Mouse (Mus musculus) brown adipose tissue, adult 24 weeks (tissue): ENCODE data around the gene Gnas. TPM values are rescaled to one million over a fixed set of nuclear protein-coding genes. Genes with fewer than 3 reads are reported as not detected.
"Not testable (repeated sequence)": the region's sequence is repeated elsewhere in the genome, so short reads cannot be mapped to it uniquely, and the experiment has no call there.

Experiments
- H3K27ac ChIP-seq: fragments of 200-500 bp; replicated peaks from 2 replicates; pipeline ENCODE4 v1.5.1; 2012; ENCODE audit warnings: low read depth, mild to moderate bottlenecking, low read length
- H3K4me1 ChIP-seq: fragments of 200-500 bp; 2 replicates; pipeline ENCODE4 v1.6.1; 2012; ENCODE audit warnings: low read length, mixed read lengths; ENCODE audit not compliant: control insufficient read depth, insufficient read depth, insufficient read length
- H3K4me3 ChIP-seq: fragments of 200-500 bp; 2 replicates; pipeline ENCODE4 v1.5.1; 2012; ENCODE audit warnings: low read depth, mild to moderate bottlenecking, low read length, moderate library complexity; ENCODE audit not compliant: insufficient read depth
- polyA plus RNA-seq: library from polyadenylated mRNA; stranded (reverse); fragments of >200 nt; gene quantifications from 2 replicates; pipeline ENCODE4 v1.2.4, GENCODE M21; 2012; ENCODE audit not compliant: missing spikeins, insufficient read depth, insufficient read length

The Gnas gene
- polyA plus RNA-seq, 1 experiment: 2,899 TPM

GRCm38 (mm10) chr2:174344003-174344655, 60.0 kb downstream of the Gnas start:
- H3K27ac ChIP-seq: peak overlapping the region; percentile 89
- H3K4me1 ChIP-seq: peaks cover 34% of the 10 kb centered on the region
- peak overlapping the region; percentile 29 for H3K4me3 ChIP-seq

GRCm38 (mm10) chr2:174344996-174345395, 60.9 kb downstream of the Gnas start:
- Histone ChIP-seq H3K4me1 (peaks cover 34% of the 10 kb centered on the region), H3K4me3 (no peak overlapping the region), H3K27ac (peak overlapping the region; percentile 66)

DNA sequence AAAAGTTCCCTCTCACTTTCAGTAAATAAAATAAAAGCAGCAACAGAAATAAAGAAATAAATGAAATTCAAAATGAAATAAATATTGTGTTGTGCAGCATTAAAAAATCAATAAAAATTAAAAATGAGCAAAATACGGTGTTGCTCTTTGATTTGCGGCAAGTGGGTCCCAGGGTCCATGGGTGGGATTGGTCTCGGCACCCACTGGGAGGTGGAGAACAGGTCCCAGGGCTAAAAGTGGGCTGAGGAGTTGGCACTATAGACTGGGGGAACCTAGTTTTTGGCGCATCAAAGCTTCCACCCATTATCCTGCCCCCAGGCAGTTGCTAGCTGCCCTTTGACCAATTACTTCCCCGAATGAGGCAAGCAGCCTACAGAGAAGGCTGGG, 62.5 kb downstream of the Gnas start, which contains the start of gene Gm20721:
Gm20721 (minus strand) TSS at position 101 of the 387 bp plus-strand sequence.
- Histone ChIP-seq H3K4me3 (no peak within 1 kb of the TSS), H3K4me1 (peaks cover 23% of the 10 kb centered on the region), H3K27ac (peak within 1 kb of the TSS; percentile 66)

- not testable (repeated sequence) for H3K4me3 ChIP-seq, H3K27ac ChIP-seq
- H3K4me1 ChIP-seq: peaks cover 19% of the 10 kb centered on the region
Observed at GRCm38 (mm10) chr2:174346999-174347668, 63.0 kb downstream of the Gnas start.

GRCm38 (mm10) chr2:174358516-174358915, 74.4 kb downstream of the Gnas start:
- H3K4me3 ChIP-seq: no peak overlapping the region
- H3K27ac ChIP-seq: no peak overlapping the region
- H3K4me1 ChIP-seq: no peaks in the 10 kb centered on the region

DNA sequence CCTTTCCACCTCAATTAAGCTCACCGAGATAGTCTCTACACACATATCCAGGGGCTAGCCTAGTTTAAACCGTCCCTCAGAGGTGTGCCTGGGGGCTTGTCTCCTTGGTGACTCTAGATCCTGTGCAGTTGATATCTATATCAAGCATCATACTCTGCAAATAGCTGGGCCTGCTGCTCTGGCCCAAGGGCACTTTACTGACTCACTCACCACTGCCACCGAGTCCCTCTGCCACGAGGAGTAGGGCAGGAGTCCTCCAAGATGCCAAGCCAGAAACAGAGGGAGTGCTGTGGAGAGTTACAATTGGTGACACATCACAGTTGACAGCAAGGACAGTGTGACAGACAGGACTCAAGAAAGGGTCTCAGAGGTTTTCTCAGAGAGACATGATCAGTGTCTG, 75.5 kb downstream of the Gnas start:
- H3K27ac ChIP-seq: no peak overlapping the region
- no peaks in the 10 kb centered on the region for H3K4me1 ChIP-seq
- H3K4me3 ChIP-seq: no peak overlapping the region

- no peaks in the 10 kb centered on the region for H3K4me1 ChIP-seq
- no peak overlapping the region for H3K4me3 ChIP-seq
- no peak overlapping the region for H3K27ac ChIP-seq
Observed at GRCm38 (mm10) chr2:174366571-174366970, 82.5 kb downstream of the Gnas start.

DNA sequence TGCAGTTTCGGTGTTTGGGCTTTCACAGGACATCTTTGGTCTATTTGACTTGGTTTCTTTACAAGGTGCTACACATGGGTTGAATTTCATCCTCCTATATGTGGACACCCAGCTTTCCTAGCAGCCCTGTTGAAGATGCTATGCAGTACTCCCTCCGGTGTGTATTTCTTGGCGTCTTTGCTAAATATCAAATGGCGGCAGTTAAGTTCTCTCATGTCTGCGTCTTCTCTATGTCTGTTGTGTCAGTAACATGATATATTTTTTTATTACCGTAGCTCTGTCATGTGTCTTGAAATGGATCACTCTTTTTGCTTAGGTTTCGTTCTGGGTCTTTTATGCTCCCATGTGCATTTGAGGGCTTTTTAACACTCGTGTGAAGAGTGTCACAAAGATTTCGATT, 96.9 kb downstream of the Gnas start:
- Histone ChIP-seq H3K27ac (no peak overlapping the region), H3K4me1 (no peaks in the 10 kb centered on the region), H3K4me3 (no peak overlapping the region)

- Histone ChIP-seq H3K4me3 (no peak overlapping the region), H3K27ac (no peak overlapping the region), H3K4me1 (0 out of 2 replicates have a peak, but pooled peaks cover 2% of the 10 kb centered on the region)
Observed at GRCm38 (mm10) chr2:174391936-174392335, 107.8 kb downstream of the Gnas start.

GRCm38 (mm10) chr2:174392554-174392953, 108.4 kb downstream of the Gnas start:
- Histone ChIP-seq H3K4me1 (0 out of 2 replicates have a peak, but pooled peaks cover 2% of the 10 kb centered on the region), H3K4me3 (no peak overlapping the region), H3K27ac (no peak overlapping the region)

GRCm38 (mm10) chr2:174393383-174393782, 109.3 kb downstream of the Gnas start:
- 0 out of 2 replicates have a peak, but pooled peaks cover 2% of the 10 kb centered on the region for H3K4me1 ChIP-seq
- no peak overlapping the region for H3K27ac ChIP-seq

More at GRCm38 (mm10) chr2:174393383-174393782, 109.3 kb downstream of the Gnas start:
- no peak overlapping the region for H3K4me3 ChIP-seq

Other genes with a start within 250 kb of the Gnas start
- 17.9 and 20.2 TPM in 2 replicates for gene Stx16, start 208.0 kb upstream of the Gnas start, polyA plus RNA-seq
- gene Npepl1, start 174.0 kb upstream of the Gnas start, polyA plus RNA-seq: 53.2 and 53.4 TPM in 2 replicates
- 15.6 and 22.2 TPM in 2 replicates for gene Gm20721, start 62.4 kb downstream of the Gnas start, polyA plus RNA-seq
- 19.5 and 27.0 TPM in 2 replicates for gene Nelfcd, start 131.5 kb downstream of the Gnas start, polyA plus RNA-seq
- 155 and 162 TPM in 2 replicates for gene Ctsz, start 154.7 kb downstream of the Gnas start, polyA plus RNA-seq
- not detected in 2 replicates for gene Tubb1, start 166.4 kb downstream of the Gnas start, polyA plus RNA-seq
- 3,468 and 3,874 TPM in 2 replicates for gene Atp5e, start 179.8 kb downstream of the Gnas start, polyA plus RNA-seq
- gene Prelid3b, start 188.8 kb downstream of the Gnas start, polyA plus RNA-seq: 263 and 265 TPM in 2 replicates